Mouse (Mus musculus): Measurements from ENCODE around the gene Fam173a.

- TF ChIP-seq EP300 (IDR thresholded peaks at IDR 0.05; ENCODE audit: insufficient read depth, low read depth, low read length), result no peak
- TF ChIP-seq CTCF (IDR thresholded peaks at IDR 0.05; ENCODE audit: low read depth, low read length), result no peak
These were observed 44.8 kb upstream of the Fam173a start for GRCm38 (mm10) chr17:25837533-25837932.
